8 mouse cellular contexts compared by ENCODE assay signal in the genomic region with DNA sequence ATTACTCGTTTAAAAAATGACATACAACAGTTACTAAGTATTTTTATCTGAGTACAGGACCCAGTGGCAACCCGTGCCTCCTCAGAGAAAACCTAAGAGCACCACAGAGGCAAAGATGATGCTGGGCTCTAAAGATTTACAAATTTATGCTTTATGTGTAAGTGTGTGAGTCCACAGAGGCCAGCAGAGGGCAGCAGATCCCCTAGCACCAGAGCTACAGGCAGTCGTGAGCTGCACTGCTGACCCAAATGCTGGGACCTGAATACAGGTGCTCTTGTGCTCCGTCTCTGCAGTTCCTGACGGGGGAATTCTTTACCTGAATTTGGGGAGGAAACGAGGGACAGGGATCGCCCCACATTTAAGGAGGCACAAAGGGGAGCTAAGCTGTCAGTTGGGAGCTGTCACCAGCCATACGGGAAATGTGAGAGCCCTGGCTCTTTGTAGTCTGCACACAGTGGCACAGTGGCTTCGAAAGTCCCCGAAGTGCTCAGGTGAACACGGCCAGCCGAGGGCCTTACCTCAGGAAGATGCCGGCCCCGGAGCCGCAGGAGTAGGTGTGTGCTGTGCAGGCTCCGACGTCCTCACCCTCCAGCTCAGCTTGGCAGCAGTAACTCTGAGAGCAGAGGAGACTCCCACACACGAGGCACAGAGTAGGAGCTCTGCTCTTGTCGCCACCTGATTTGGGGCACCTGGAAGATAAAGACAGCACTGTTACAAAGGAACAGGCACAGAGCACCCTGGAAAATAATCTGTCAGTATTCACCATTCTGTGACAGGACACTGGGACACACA. TPM values are rescaled to one million over a fixed set of nuclear protein-coding genes. Genes with fewer than 3 reads are reported as not detected.
DNase-seq lines count a peak whose midpoint lies in the region; ATAC-seq lines count a peak whose summit lies in the region.

No protein-coding gene starts in this region.

- no peak overlapping the region for H3K4me2 ChIP-seq in neural tube, embryonic 15.5 days
- no peak overlapping the region for H3K4me2 ChIP-seq in hindbrain, embryonic 16.5 days (ENCODE audit: low read length)
- H3K4me2 ChIP-seq in liver, embryonic 13.5 days = no peak overlapping the region

- H3K9me3 ChIP-seq in neural tube, embryonic 15.5 days (replicated peaks) = no peaks in the 10 kb centered on the region
- no peaks in the 10 kb centered on the region for H3K9me3 ChIP-seq in hindbrain, embryonic 16.5 days (ENCODE audit: control insufficient read depth, low read length)
- no peaks in the 10 kb centered on the region for H3K9me3 ChIP-seq in liver, embryonic 13.5 days (replicated peaks)

- H3K27ac ChIP-seq in neural tube, embryonic 15.5 days (replicated peaks) = no peak overlapping the region
- no peak overlapping the region for H3K27ac ChIP-seq in hindbrain, embryonic 16.5 days (ENCODE audit: low read depth, low read length)
- no peak overlapping the region for H3K27ac ChIP-seq in liver, embryonic 13.5 days

- no peaks in the 10 kb centered on the region for H3K4me1 ChIP-seq in neural tube, embryonic 15.5 days
- no peaks in the 10 kb centered on the region for H3K4me1 ChIP-seq in hindbrain, embryonic 16.5 days (ENCODE audit: control insufficient read depth, insufficient read depth, low read depth, low read length)
- H3K4me1 ChIP-seq in liver, embryonic 13.5 days (replicated peaks) = peaks cover 15% of the 10 kb centered on the region

- H3K36me3 ChIP-seq in neural tube, embryonic 15.5 days = peaks cover 92% of the 10 kb centered on the region
- H3K36me3 ChIP-seq in hindbrain, embryonic 16.5 days (ENCODE audit: control insufficient read depth, insufficient read depth, low read length) = peaks cover 73% of the 10 kb centered on the region
- peaks cover 98% of the 10 kb centered on the region for H3K36me3 ChIP-seq in liver, embryonic 13.5 days

- H3K27me3 ChIP-seq in neural tube, embryonic 15.5 days (replicated peaks) = no peaks in the 10 kb centered on the region
- no peaks in the 10 kb centered on the region for H3K27me3 ChIP-seq in hindbrain, embryonic 16.5 days (replicated peaks; ENCODE audit: control insufficient read depth, insufficient read depth, low read length)
- no peaks in the 10 kb centered on the region for H3K27me3 ChIP-seq in liver, embryonic 13.5 days

- no peak overlapping the region for H3K4me3 ChIP-seq in neural tube, embryonic 15.5 days (replicated peaks)
- H3K4me3 ChIP-seq in hindbrain, embryonic 16.5 days (ENCODE audit: low read length) = no peak overlapping the region
- no peak overlapping the region for H3K4me3 ChIP-seq in liver, embryonic 13.5 days (replicated peaks)

- no peak overlapping the region for H3K9ac ChIP-seq in neural tube, embryonic 15.5 days (replicated peaks)
- H3K9ac ChIP-seq in hindbrain, embryonic 16.5 days (ENCODE audit: low read depth, low read length) = no peak overlapping the region
- no peak overlapping the region for H3K9ac ChIP-seq in liver, embryonic 13.5 days

- whole genome bisulfite sequencing in neural tube, embryonic 15.5 days = 86% methylated on average over 19 of the region's 19 CpGs
- WGBS in hindbrain, embryonic 16.5 days = 85% methylated on average over 19 of the region's 19 CpGs
- 79% methylated on average over 19 of the region's 19 CpGs for WGBS in liver, embryonic 13.5 days (ENCODE audit: insufficient replicate concordance)

- DNase-seq in neural tube, embryonic 10.5 days (ENCODE audit: extremely low spot score, low spot score) = peak; percentile 54
- peak; percentile 66 for DNase-seq in adipocyte (ENCODE audit: low spot score)
- DNase-seq in cerebellum, postnatal 4 days (ENCODE audit: low spot score in 2 of 2) = peak; percentile 33 to 50
- DNase-seq in liver, embryonic 13.5 days = peak; percentile 20
- DNase-seq in right cerebral cortex, postnatal 14 days = peak; percentile 69
- no peak for DNase-seq in urinary bladder, adult 18-20 months (ENCODE audit: low spot score in 2 of 2)

- ATAC-seq in neural tube, embryonic 15.5 days (ENCODE audit: low FRiP score) = no peak
- ATAC-seq in hindbrain, embryonic 16.5 days = peak; percentile 61; the same call in 1 of the 2 replicates
- no peak for ATAC-seq in liver, embryonic 13.5 days (ENCODE audit: low read depth)

RNA-seq across cellular contexts. Expression of a gene that starts 23.5 kb away (rescaled TPM):
- not detected in 2 replicates for polyA plus RNA-seq in neural tube, embryonic 15.5 days (2015; fragmentation: Nextera tagmentation; extraction: Ambion mirVana)
- polyA plus RNA-seq in hindbrain, embryonic 16.5 days (2015; fragmentation: Nextera tagmentation; extraction: Ambion mirVana) = not detected in 2 replicates
- polyA plus RNA-seq in liver, embryonic 13.5 days (2015; fragmentation: Nextera tagmentation; extraction: Ambion mirVana) = not detected in 2 replicates

RNA-seq across cellular contexts. Expression of a gene that starts 43.3 kb away (rescaled TPM):
- polyA plus RNA-seq in neural tube, embryonic 15.5 days (2015; fragmentation: Nextera tagmentation; extraction: Ambion mirVana) = 55.9 and 62.5 TPM in 2 replicates
- polyA plus RNA-seq in hindbrain, embryonic 16.5 days (2015; fragmentation: Nextera tagmentation; extraction: Ambion mirVana) = 52.6 and 53.6 TPM in 2 replicates
- polyA plus RNA-seq in liver, embryonic 13.5 days (2015; fragmentation: Nextera tagmentation; extraction: Ambion mirVana) = 22.4 and 24.9 TPM in 2 replicates

Comparison
In these comparisons a context has a peak if more than half of its experiments do, and no peak if none do; other contexts are left out.
1. DNase-seq: peak in neural tube, embryonic 10.5 days (single experiment), adipocyte (single experiment), cerebellum, postnatal 4 days (2 of 2), liver, embryonic 13.5 days (single experiment) and right cerebral cortex, postnatal 14 days (single experiment); none in urinary bladder, adult 18-20 months (0 of 2).